Mouse (Mus musculus) limb, embryonic 12.5 days (tissue): ENCODE results near the gene Rtf1. TPM values are rescaled to one million over a fixed set of nuclear protein-coding genes. Genes with fewer than 3 reads are reported as not detected.

ENCODE experiments used
- ATAC-seq: fragments of 200-750 bp; cut with Nextera tagmentation; 2 replicates; pipeline ENCODE4 v1.8.0; 2017; ENCODE audit warnings: low read depth, moderate TSS enrichment; ENCODE audit not compliant: insufficient number of reproducible peaks, insufficient read depth, low FRiP score, low TSS enrichment
- H3K27ac ChIP-seq: fragments of 300-500 bp; sonication (generic); 2 replicates; pipeline ENCODE4 v1.5.1; 2016; ENCODE audit warnings: mild to moderate bottlenecking, moderate library complexity
- H3K27me3 ChIP-seq: fragments of 300-500 bp; sonication (generic); 2 replicates; pipeline ENCODE4 v1.6.1; 2016; ENCODE audit warnings: mild to moderate bottlenecking, moderate library complexity
- H3K36me3 ChIP-seq: fragments of 300-500 bp; sonication (generic); 2 replicates; pipeline ENCODE4 v1.6.1; 2016; ENCODE audit warnings: mild to moderate bottlenecking, moderate library complexity
- H3K4me1 ChIP-seq: fragments of 300-500 bp; sonication (generic); replicated peaks from 2 replicates; pipeline ENCODE4 v1.6.1; 2016
- H3K4me2 ChIP-seq: fragments of 300-500 bp; sonication (generic); 2 replicates; pipeline ENCODE4 v1.6.1; 2016; ENCODE audit warnings: mild to moderate bottlenecking, moderate library complexity
- H3K4me3 ChIP-seq: fragments of 300-500 bp; sonication (generic); replicated peaks from 2 replicates; pipeline ENCODE4 v1.5.1; 2016; ENCODE audit warnings: mild to moderate bottlenecking
- H3K9ac ChIP-seq: fragments of 300-500 bp; sonication (generic); replicated peaks from 2 replicates; pipeline ENCODE4 v1.6.1; 2016; ENCODE audit warnings: mild to moderate bottlenecking, moderate library complexity
- H3K9me3 ChIP-seq: fragments of 300-500 bp; sonication (generic); 2 replicates; pipeline ENCODE4 v1.6.1; 2016; ENCODE audit warnings: mild to moderate bottlenecking, moderate library complexity
- WGBS: fragments of 180-500 bp; shearing (Covaris S2); methylation state at CpG from one replicate; pipeline ENCODE4 v1.1.7; 2016; 5-methylcytosine and 5-hydroxymethylcytosine counted together
- polyA plus RNA-seq: library from polyadenylated mRNA; unstranded; fragments of >200 nt; fragmentation: Nextera tagmentation; extraction: Ambion mirVana; gene quantifications from 2 replicates; pipeline ENCODE4 v1.2.1, GENCODE M21; 2016

Rtf1 gene
- polyA plus RNA-seq, 1 experiment from 2014 or later = 89.2 TPM

DNA sequence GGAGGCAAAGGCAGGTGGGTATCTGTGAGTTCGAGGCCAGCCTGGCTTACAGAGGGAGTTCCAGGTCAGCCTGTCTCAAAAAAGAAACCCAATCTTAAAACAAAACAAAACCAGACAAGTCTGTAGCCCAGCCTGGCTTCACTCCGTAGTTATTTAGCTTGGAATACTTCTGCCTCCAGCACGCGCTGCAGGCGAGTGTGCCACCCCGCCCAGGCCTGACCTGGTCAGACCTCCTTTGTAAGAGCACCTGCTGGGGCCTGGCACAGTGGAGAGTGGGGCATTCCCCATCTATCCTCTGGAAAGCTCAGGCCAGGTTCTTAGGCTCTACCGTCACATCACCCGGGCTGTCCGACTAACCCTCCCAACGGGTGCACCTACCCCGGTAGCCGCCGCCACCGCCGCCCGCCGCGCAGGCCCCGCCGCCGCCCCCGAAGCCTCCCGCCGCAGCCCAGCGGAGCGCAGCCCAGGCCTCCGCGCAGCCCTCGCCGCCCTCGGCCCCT lies 82.8 kb downstream of the Rtf1 start:
- H3K4me2 ChIP-seq = peak overlapping the region; percentile 99
- H3K36me3 ChIP-seq = no peaks in the 10 kb centered on the region
- no peaks in the 10 kb centered on the region for H3K9me3 ChIP-seq
- H3K9ac ChIP-seq = peak overlapping the region; percentile 62
- H3K27ac ChIP-seq = no peak overlapping the region
- H3K4me3 ChIP-seq = peak overlapping the region; percentile 62
- 4% methylated on average over 31 of the region's 31 CpGs for WGBS
- peaks cover 14% of the 10 kb centered on the region for H3K4me1 ChIP-seq
- ATAC-seq = no peak
- peaks cover 97% of the 10 kb centered on the region for H3K27me3 ChIP-seq

DNA sequence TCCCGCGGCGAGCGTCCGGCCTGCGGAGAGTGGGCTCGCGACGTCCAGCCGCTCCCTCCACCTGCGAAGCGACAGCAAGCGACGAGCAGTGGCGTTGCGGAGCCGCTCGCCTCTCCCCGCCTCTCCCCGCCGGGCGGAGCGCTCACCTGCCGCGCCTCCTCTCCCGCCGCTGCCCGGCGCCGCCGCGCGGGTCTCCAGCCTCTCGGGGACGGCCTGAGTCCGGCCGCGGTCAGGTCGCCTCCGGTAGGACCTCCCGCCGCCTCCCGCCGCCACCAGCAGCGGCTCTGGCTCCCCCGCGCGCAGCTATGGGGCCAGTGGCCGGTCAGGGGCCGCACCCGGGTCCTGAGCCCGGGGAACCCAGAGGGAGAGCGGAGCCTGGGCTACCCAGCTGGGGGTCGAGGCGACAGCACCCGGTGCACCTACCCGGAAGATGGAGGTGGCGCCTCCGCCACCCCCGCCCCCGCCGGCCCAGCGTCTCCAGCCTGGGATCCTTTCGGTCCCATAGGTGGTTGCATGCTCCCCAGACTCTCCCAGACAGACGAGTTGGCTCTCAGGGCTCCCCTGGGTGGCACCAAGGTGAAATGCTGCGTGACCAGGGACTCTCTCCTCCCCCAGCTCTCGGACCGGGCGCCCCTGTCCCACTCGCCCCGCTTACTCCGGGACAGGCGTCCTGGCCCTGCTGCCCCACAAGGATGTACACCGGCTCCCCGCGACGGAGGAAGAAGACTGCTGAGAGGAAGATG lies 83.4 kb downstream of the Rtf1 start:
- H3K36me3 ChIP-seq = peaks cover under 1% of the 10 kb centered on the region; the same call in 1 of the 2 replicates
- H3K4me2 ChIP-seq = peak overlapping the region; percentile 99
- no peak overlapping the region for H3K27ac ChIP-seq
- H3K4me3 ChIP-seq = peak overlapping the region; percentile 62
- H3K9me3 ChIP-seq = no peaks in the 10 kb centered on the region
- under 1% methylated on average over 71 of the region's 77 CpGs for WGBS
- H3K27me3 ChIP-seq = peaks cover 91% of the 10 kb centered on the region
- H3K9ac ChIP-seq = peak overlapping the region; percentile 62
- peak; percentile 38; the same call in 1 of the 2 replicates for ATAC-seq
- peaks cover 14% of the 10 kb centered on the region for H3K4me1 ChIP-seq

DNA sequence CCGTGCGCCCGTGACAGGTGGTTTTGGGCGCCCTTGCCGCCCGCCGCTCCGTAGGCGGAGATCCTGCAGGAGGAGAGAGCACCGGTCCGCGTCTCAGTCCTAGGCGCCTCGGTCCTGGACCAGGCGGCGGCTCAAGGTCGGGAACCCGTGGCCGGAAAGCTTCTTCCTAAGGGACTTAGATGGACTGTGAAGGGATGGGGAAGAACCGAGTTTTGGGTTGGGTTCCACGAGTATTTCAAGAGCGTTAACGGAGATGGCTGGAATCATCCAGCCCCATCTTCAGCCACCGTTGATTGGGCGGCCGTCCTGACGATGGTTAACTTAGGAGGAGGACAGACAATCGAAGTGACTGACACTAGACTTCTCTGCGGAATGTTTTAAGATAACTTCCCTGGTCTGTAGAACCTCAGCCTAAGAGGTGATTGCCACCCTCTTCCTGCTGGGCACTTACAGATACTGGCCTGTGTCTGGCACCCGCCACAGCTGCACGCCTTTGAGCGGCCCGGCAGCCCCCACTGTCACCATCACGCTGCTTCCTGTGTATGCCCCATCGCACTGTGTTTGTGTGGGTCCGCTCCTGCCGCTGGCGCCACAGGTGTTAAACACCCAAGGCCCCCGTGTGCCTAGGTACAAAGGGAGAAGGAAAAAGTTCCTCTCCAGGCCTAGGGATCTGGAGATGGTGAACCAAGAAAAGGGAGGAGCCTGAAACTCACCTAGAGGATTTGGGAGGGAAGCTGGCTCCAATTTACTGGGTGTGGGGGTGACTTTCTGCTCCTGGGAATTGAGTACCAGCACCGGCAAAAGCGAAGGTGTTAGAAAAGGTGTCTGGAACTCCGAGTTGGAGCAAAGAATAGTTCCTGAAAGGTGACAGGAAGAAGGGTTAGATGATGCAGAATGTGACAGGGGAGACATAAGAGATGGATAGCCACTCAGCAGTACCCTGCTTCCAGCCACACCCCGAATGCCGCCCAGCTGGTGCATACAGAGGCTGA lies 84.3 kb downstream of the Rtf1 start:
- Histone ChIP-seq H3K36me3 (peaks cover 10% of the 10 kb centered on the region), H3K9me3 (no peaks in the 10 kb centered on the region), H3K27me3 (peaks cover 83% of the 10 kb centered on the region), H3K27ac (no peak overlapping the region), H3K9ac (no peak overlapping the region), H3K4me3 (peak overlapping the region; percentile 62), H3K4me1 (peaks cover 14% of the 10 kb centered on the region), H3K4me2 (peak overlapping the region; percentile 99)
- no peak for ATAC-seq
- 4% methylated on average over 44 of the region's 44 CpGs for WGBS

DNA sequence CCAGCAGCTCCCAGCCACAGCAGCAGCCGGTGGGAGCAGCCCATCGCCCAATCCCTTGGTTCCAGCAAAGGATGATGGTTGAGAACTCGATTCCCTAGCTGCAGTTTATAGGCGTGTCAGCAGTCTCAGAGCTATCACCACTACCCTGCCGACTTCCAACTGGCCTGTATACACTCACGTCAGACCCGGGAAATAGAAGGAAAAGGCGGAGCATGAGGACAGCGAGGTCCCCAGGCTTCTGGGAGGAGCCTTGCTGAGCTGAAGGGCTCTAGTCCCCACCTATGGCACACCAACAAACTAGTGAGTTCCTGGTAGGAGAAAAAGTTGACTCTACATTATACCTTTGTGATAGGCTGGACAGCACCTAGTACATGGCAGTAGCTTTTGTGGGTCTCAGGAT lies 85.4 kb downstream of the Rtf1 start, which contains the start of gene Ltk:
Ltk (minus strand) TSS at position 181 of the 400 bp plus-strand sequence.
- Histone ChIP-seq H3K27me3 (peaks cover 72% of the 10 kb centered on the region), H3K9me3 (no peaks in the 10 kb centered on the region), H3K9ac (no peak within 1 kb of the TSS), H3K36me3 (peaks cover 21% of the 10 kb centered on the region), H3K27ac (no peak within 1 kb of the TSS), H3K4me2 (peak within 1 kb of the TSS; percentile 99; the same call in 1 of the 2 replicates), H3K4me1 (peaks cover 14% of the 10 kb centered on the region), H3K4me3 (0 out of 2 replicates have a peak within 1 kb of the TSS, but pooled peaks have one; percentile 62)
- WGBS = 13% methylated on average over 9 of the region's 9 CpGs
- ATAC-seq = no peak

DNA sequence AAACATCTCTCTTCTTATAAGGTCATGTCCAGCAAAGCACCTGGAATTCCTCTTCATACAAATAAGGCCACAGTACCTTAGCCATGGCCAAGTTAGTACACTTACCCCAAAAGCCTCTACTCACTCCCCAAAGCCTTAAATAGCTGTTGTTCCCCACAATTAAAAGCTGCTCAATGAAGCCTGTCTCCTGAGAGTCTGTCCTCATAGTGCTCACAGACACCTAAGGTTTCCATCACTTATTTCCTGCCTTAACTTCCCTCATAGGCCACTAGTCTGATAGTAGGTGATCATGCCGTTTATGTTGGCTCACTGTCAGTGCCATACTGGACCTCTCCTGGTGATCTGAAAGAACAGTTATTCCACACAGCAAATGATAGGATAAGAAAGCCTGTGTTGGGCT lies 87.4 kb downstream of the Rtf1 start:
- ATAC-seq = no peak
- no peaks in the 10 kb centered on the region for H3K9me3 ChIP-seq
- H3K9ac ChIP-seq = no peak overlapping the region
- 73% methylated on average over 1 of the region's 1 CpGs for WGBS
- no peak overlapping the region for H3K4me2 ChIP-seq
- peaks cover 38% of the 10 kb centered on the region for H3K36me3 ChIP-seq
- H3K4me3 ChIP-seq = no peak overlapping the region
- peaks cover 14% of the 10 kb centered on the region for H3K4me1 ChIP-seq
- no peak overlapping the region for H3K27ac ChIP-seq
- peaks cover 53% of the 10 kb centered on the region for H3K27me3 ChIP-seq

DNA sequence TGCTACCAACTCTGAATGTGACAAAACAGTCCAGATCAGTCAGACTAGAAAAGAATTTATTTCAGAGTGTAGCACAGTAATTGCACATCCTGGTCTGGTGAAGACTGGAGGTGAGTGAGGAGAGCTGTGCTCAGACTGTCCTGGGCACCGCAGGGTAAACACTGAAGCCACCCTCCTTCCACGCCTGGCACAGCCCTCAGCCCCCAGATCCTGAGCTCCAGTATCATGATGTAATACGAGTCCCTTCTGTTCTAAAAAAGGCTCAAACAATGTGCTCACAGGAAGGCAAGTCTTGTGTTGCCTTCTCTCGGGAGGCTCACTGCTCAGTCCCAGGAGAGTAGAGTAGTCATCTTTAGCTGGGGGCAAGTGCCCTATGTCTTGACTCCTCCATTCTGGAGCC lies 89.1 kb downstream of the Rtf1 start:
- WGBS = 77% methylated on average over 4 of the region's 4 CpGs
- Histone ChIP-seq H3K27me3 (peaks cover 36% of the 10 kb centered on the region), H3K4me2 (no peak overlapping the region), H3K9me3 (no peaks in the 10 kb centered on the region), H3K27ac (no peak overlapping the region), H3K4me3 (no peak overlapping the region), H3K4me1 (no peaks in the 10 kb centered on the region), H3K36me3 (peaks cover 49% of the 10 kb centered on the region), H3K9ac (no peak overlapping the region)
- no peak for ATAC-seq

GRCm38 (mm10) chr2:119767246-119767645 lies 92.4 kb downstream of the Rtf1 start:
- 95% methylated on average over 6 of the region's 6 CpGs for WGBS
- H3K27me3 ChIP-seq = peaks cover 5% of the 10 kb centered on the region
- no peak overlapping the region for H3K9ac ChIP-seq
- no peak overlapping the region for H3K4me2 ChIP-seq
- no peaks in the 10 kb centered on the region for H3K9me3 ChIP-seq
- ATAC-seq = no peak
- H3K36me3 ChIP-seq = peaks cover 82% of the 10 kb centered on the region
- H3K27ac ChIP-seq = no peak overlapping the region
- no peak overlapping the region for H3K4me3 ChIP-seq
- no peaks in the 10 kb centered on the region for H3K4me1 ChIP-seq

Other genes starting within 250 kb of the Rtf1 start
- 4.1 and 4.2 TPM in 2 replicates for gene Ino80, start 197.4 kb upstream of the Rtf1 start, polyA plus RNA-seq
- gene Exd1, start 127.4 kb upstream of the Rtf1 start, polyA plus RNA-seq = 0.36 and 0.74 TPM in 2 replicates
- gene Chp1, start 127.4 kb upstream of the Rtf1 start, polyA plus RNA-seq = 58.3 and 58.5 TPM in 2 replicates
- gene Nusap1, start 56.8 kb upstream of the Rtf1 start, polyA plus RNA-seq = 88.2 and 90.2 TPM in 2 replicates
- 32.2 and 37.5 TPM in 2 replicates for gene Oip5, start 56.6 kb upstream of the Rtf1 start, polyA plus RNA-seq
- 49.0 and 50.9 TPM in 2 replicates for gene Ndufaf1, start 12.2 kb upstream of the Rtf1 start, polyA plus RNA-seq
- 0.60 and 0.76 TPM in 2 replicates for gene Itpka, start 67.3 kb downstream of the Rtf1 start, polyA plus RNA-seq
- gene Ltk, start 85.4 kb downstream of the Rtf1 start, polyA plus RNA-seq = not detected in 2 replicates
- gene Rpap1, start 112.5 kb downstream of the Rtf1 start, polyA plus RNA-seq = 35.7 and 36.9 TPM in 2 replicates
- gene Tyro3, start 122.7 kb downstream of the Rtf1 start, polyA plus RNA-seq = 34.6 and 37.8 TPM in 2 replicates
- gene Mga, start 222.2 kb downstream of the Rtf1 start, polyA plus RNA-seq = 37.9 and 39.9 TPM in 2 replicates